Mouse (Mus musculus): Measurements from ENCODE around the gene Hdgfl3. TPM values are rescaled to one million over a fixed set of nuclear protein-coding genes. Genes with fewer than 3 reads are reported as not detected.
A peak's percentile ranks its signal among the peaks of the same experiment; 100 is the strongest.

The Hdgfl3 gene
- polyA plus RNA-seq, 1 experiment, result 22.7 TPM

GRCm38 (mm10) chr7:81860996-81861395 is 73.3 kb downstream of the Hdgfl3 start:
- Histone ChIP-seq H3K4me3 (ENCODE audit: insufficient read depth, low read length) (no peak overlapping the region), H3K27ac (ENCODE audit: insufficient read depth, low read length) (no peak overlapping the region), H3K4me1 (ENCODE audit: control insufficient read depth, insufficient read depth, low read length) (no peaks in the 10 kb centered on the region)
- no peak for TF ChIP-seq POLR2A (IDR thresholded peaks at IDR 0.05; ENCODE audit: low read depth, low read length)

DNA sequence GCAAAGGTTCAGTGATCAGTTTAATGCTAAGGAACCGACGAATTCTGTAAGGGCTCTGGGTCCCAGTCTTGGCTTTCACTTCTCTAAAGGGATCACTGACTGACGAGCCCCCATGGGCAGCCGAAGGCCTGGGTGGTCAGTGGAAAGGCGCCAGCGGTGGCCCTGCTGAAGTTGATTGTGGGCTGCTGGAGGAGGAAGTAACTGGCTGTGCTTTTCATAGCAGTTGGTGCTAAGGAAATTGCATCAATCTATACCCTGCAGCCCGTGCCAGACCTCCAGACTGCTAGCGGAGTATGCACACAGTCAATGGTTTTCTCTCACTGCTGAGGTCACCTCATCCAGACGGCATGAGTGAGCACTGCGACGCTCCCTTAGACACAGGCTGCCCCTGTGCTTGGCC is 74.2 kb downstream of the Hdgfl3 start:
- no peaks in the 10 kb centered on the region for H3K4me1 ChIP-seq (ENCODE audit: control insufficient read depth, insufficient read depth, low read length)
- TF ChIP-seq CTCF (IDR thresholded peaks at IDR 0.05; ENCODE audit: borderline replicate concordance, insufficient read depth, low read length) (no peak), POLR2A (IDR thresholded peaks at IDR 0.05; ENCODE audit: low read depth, low read length) (no peak)
- H3K4me3 ChIP-seq (ENCODE audit: insufficient read depth, low read length), result 0 out of 2 replicates have a peak overlapping the region, but pooled peaks have one; percentile 56
- H3K27ac ChIP-seq (ENCODE audit: insufficient read depth, low read length), result no peak overlapping the region

- TF ChIP-seq POLR2A (IDR thresholded peaks at IDR 0.05; ENCODE audit: low read depth, low read length) (no peak), CTCF (IDR thresholded peaks at IDR 0.05; ENCODE audit: borderline replicate concordance, insufficient read depth, low read length) (no peak)
- Histone ChIP-seq H3K4me1 (ENCODE audit: control insufficient read depth, insufficient read depth, low read length) (no peaks in the 10 kb centered on the region), H3K4me3 (ENCODE audit: insufficient read depth, low read length) (peak within 1 kb of the TSS; percentile 56), H3K27ac (ENCODE audit: insufficient read depth, low read length) (no peak within 1 kb of the TSS)
These were observed 75.1 kb downstream of the Hdgfl3 start, which contains the start of gene Tm6sf1 for GRCm38 (mm10) chr7:81858968-81859721. Tm6sf1 (plus strand) TSS chr7:81859001.

DNA sequence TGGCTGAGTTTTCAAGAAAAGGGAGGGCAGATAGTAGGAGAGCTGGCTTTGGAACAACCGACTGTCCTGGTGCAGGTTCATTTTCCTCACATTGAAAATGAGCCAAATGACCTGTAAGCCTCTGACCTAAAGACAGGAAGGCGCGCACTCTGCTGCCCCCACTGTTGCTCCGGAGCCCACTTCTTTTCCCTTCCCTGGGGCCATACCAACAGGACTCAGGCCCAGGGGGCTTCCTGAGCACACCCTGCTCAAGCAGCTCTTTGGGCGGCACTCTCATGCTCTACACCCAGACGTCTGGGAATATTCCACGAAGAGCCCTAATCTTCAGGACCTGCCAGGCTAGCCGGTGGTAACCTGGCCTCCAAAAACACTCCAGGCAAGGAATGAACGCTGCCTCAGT is 76.0 kb downstream of the Hdgfl3 start:
- no peak overlapping the region for H3K4me3 ChIP-seq (ENCODE audit: insufficient read depth, low read length)
- TF ChIP-seq POLR2A (IDR thresholded peaks at IDR 0.05; ENCODE audit: low read depth, low read length) (no peak), CTCF (IDR thresholded peaks at IDR 0.05; ENCODE audit: borderline replicate concordance, insufficient read depth, low read length) (no peak)
- H3K4me1 ChIP-seq (ENCODE audit: control insufficient read depth, insufficient read depth, low read length), result no peaks in the 10 kb centered on the region
- no peak overlapping the region for H3K27ac ChIP-seq (ENCODE audit: insufficient read depth, low read length)

DNA sequence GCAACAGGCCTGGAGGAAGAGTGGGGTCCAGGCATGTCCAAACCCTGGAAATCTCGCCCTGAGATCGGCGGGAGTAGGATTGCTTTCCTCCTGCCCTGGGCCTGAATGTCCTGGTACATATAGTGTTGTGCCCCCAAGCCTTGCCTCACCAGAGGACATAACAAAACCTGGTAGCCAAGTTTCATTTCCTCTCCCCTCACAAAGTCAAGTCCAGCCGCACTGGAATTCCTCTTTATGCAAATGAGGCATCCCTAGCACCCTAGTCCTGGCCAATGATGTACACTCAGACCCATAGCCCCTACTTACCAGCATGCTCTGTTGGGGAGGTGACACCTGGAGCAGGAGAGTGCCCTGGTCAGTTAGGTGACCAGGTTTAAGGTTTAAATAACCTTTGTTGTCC is 78.1 kb downstream of the Hdgfl3 start:
- Histone ChIP-seq H3K27ac (ENCODE audit: insufficient read depth, low read length) (no peak overlapping the region), H3K4me3 (ENCODE audit: insufficient read depth, low read length) (no peak overlapping the region), H3K4me1 (ENCODE audit: control insufficient read depth, insufficient read depth, low read length) (no peaks in the 10 kb centered on the region)
- no peak for TF ChIP-seq POLR2A (IDR thresholded peaks at IDR 0.05; ENCODE audit: low read depth, low read length)
- TF ChIP-seq CTCF (IDR thresholded peaks at IDR 0.05; ENCODE audit: borderline replicate concordance, insufficient read depth, low read length), result no peak

DNA sequence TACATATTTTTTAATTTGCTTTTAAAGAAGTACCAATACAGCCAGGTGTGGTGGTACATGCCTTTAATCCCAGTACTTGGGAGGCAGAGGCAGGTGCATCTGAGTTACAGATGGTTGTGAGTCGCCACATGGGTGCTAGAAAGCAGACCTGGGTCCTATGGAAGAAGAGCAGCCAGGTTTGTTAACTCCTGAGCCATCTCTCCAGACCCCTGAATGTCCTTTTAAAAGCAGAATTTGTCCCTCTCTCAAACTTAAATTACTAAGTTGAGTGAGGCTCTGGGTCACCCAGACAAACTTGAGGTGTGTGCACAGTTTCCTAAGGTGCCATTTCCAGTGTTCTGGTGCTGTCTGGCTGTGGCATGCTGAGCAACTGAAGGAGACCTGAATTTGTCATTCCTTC is 78.6 kb downstream of the Hdgfl3 start, which contains the start of gene Gm10160:
Gene Gm10160, minus strand, starts transcription at position 101 of the 400 bp plus-strand sequence.
- no peak within 1 kb of the TSS for H3K4me3 ChIP-seq (ENCODE audit: insufficient read depth, low read length)
- H3K27ac ChIP-seq (ENCODE audit: insufficient read depth, low read length), result no peak within 1 kb of the TSS
- no peaks in the 10 kb centered on the region for H3K4me1 ChIP-seq (ENCODE audit: control insufficient read depth, insufficient read depth, low read length)
- TF ChIP-seq CTCF (IDR thresholded peaks at IDR 0.05; ENCODE audit: borderline replicate concordance, insufficient read depth, low read length), result no peak
- no peak for TF ChIP-seq POLR2A (IDR thresholded peaks at IDR 0.05; ENCODE audit: low read depth, low read length)

DNA sequence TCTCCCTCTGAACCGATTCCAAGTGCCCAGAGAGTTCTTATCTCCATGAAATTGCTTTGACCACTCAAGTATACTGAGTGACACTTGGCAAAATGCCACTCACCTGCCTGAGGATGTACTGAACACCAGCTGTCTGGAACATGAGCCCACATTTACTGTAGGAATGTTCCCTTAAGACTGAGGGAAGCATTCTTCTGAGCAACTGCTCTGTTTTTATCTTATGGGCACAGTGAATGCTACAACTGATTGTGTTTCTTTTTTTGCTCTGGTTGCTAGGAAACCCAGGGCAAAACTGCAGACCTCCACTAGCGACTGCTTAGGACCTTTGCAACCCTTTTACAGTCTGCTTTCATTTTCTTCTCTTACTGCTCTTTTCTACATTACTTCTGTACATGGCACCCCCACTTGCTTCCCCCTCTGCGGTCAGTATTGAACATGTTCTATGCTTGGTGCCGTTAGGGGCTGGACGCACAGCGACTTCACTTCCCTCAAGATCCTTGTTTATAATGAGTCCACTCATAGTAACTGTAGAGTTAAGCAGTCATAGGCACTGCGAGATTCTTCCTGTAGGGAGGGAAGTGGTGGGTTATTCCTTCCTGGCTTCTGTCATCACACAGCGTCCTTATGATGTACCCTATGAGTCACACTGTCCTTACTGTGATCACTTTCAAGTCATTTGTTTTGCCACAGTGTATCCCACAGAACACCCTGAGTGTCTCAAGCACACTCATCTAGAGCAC is 79.5 kb downstream of the Hdgfl3 start:
- no peak for TF ChIP-seq POLR2A (IDR thresholded peaks at IDR 0.05; ENCODE audit: low read depth, low read length)
- no peak for TF ChIP-seq CTCF (IDR thresholded peaks at IDR 0.05; ENCODE audit: borderline replicate concordance, insufficient read depth, low read length)
- H3K4me3 ChIP-seq (ENCODE audit: insufficient read depth, low read length), result no peak overlapping the region
- no peak overlapping the region for H3K27ac ChIP-seq (ENCODE audit: insufficient read depth, low read length)

DNA sequence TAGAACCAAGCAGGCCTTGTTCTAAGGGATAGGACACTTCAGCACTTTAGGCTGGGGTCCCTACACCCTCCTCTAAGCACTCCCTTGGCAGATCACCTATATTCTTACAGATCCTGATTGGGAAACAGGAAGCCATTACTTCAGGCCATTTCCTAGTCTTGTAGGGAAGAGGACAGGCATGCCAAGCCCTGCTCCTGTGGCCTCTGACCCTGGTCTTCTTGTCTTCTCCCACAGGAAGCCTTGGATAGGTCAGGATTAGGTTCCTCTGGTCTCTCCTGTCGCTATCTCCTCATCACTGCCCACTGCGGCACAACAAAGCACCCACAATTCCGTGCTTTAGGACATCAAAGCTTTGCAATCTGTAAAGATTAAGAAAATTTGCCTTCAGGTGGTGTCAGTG is 82.6 kb downstream of the Hdgfl3 start:
- TF ChIP-seq CTCF (IDR thresholded peaks at IDR 0.05; ENCODE audit: borderline replicate concordance, insufficient read depth, low read length) (no peak), POLR2A (IDR thresholded peaks at IDR 0.05; ENCODE audit: low read depth, low read length) (no peak)
- Histone ChIP-seq H3K27ac (ENCODE audit: insufficient read depth, low read length) (no peak overlapping the region), H3K4me3 (ENCODE audit: insufficient read depth, low read length) (no peak overlapping the region), H3K4me1 (ENCODE audit: control insufficient read depth, insufficient read depth, low read length) (no peaks in the 10 kb centered on the region)

More for the DNA sequence above, 79.5 kb downstream of the Hdgfl3 start:
- H3K4me1 ChIP-seq (ENCODE audit: control insufficient read depth, insufficient read depth, low read length), result no peaks in the 10 kb centered on the region

- no peak for TF ChIP-seq CTCF (IDR thresholded peaks at IDR 0.05; ENCODE audit: borderline replicate concordance, insufficient read depth, low read length)
- TF ChIP-seq POLR2A (IDR thresholded peaks at IDR 0.05; ENCODE audit: low read depth, low read length), result no peak
- Histone ChIP-seq H3K4me1 (ENCODE audit: control insufficient read depth, insufficient read depth, low read length) (no peaks in the 10 kb centered on the region), H3K4me3 (ENCODE audit: insufficient read depth, low read length) (no peak overlapping the region), H3K27ac (ENCODE audit: insufficient read depth, low read length) (no peak overlapping the region)
These were observed 84.1 kb downstream of the Hdgfl3 start for GRCm38 (mm10) chr7:81850171-81850570.

- H3K27ac ChIP-seq (ENCODE audit: insufficient read depth, low read length), result no peak overlapping the region
- H3K4me1 ChIP-seq (ENCODE audit: control insufficient read depth, insufficient read depth, low read length), result no peaks in the 10 kb centered on the region
- TF ChIP-seq POLR2A (IDR thresholded peaks at IDR 0.05; ENCODE audit: low read depth, low read length) (no peak), CTCF (IDR thresholded peaks at IDR 0.05; ENCODE audit: borderline replicate concordance, insufficient read depth, low read length) (no peak)
- H3K4me3 ChIP-seq (ENCODE audit: insufficient read depth, low read length), result no peak overlapping the region
These were observed 84.6 kb downstream of the Hdgfl3 start for GRCm38 (mm10) chr7:81849633-81850032.

All from embryonic fibroblast, embryonic 13.5 days (primary cell).